ENCODE assay signal across 33 mouse cellular contexts in genomic region chr5:135302454-135302853, GRCm38 (mm10). TPM values are rescaled to one million over a fixed set of nuclear protein-coding genes. Genes with fewer than 3 reads are reported as not detected.
A peak's percentile ranks its signal among the peaks of the same experiment; 100 is the strongest.
DNase-seq lines count a peak whose midpoint lies in the region; TF ChIP-seq lines count a peak whose summit lies in the region.
"Had no signal": no experiment of that assay in that cellular context is flagged by ENCODE, and none has a peak within 500 bp of the region (broad histone marks: within the 10 kb centered on the region; RNA-seq: fewer than 3 reads in every experiment).

No protein-coding gene starts in this region.

- no peak overlapping the region for H3K27ac ChIP-seq in layer of hippocampus, adult 2 months
- H3K27ac ChIP-seq: embryonic facial prominence, embryonic 13.5 days; heart, adult 2 months; hindbrain, embryonic 15.5 days; limb, embryonic 13.5 days; neural tube, embryonic 13.5 days had no signal

- DNase-seq in embryo, embryonic 10 days (ENCODE audit: low spot score): peak; percentile 13
- no peak for DNase-seq in embryo, embryonic 9.5 days (ENCODE audit: extremely low spot score)
- DNase-seq in layer of hippocampus, adult 2 months (ENCODE audit: low spot score in 2 of 2): no peak
- DNase-seq in layer of hippocampus, adult 11-12 months (ENCODE audit: low spot score): no peak
- peak; percentile 15 for DNase-seq in retina, embryonic 14.5 days (ENCODE audit: low spot score)
- no peak for DNase-seq in retina, postnatal 1 day
- DNase-seq in cerebellum, adult 9-10 months: no peak
- DNase-seq in spleen, postnatal 4 days (ENCODE audit: low spot score in 2 of 2): no peak
- DNase-seq: adrenal gland, postnatal 25 days; cerebellum, adult 8-10 months; cerebellum, postnatal 36 days; embryo, embryonic 11 days; heart, adult 2 months; kidney, adult 9 months; kidney, postnatal 25 days; lung, postnatal 10 days; right cerebral cortex, postnatal 25 days; thymus, adult 18-20 months; thymus, postnatal 36 days had no signal

- H3K4me3 ChIP-seq in layer of hippocampus, adult 2 months: no peak overlapping the region
- H3K4me3 ChIP-seq: embryonic facial prominence, embryonic 13.5 days; forebrain, embryonic 10.5 days; heart, adult 2 months; heart, embryonic 12.5 days; hindbrain, embryonic 15.5 days; limb, embryonic 13.5 days; neural tube, embryonic 13.5 days had no signal

- TF ChIP-seq CTCF in layer of hippocampus, adult 2 months (conservative IDR thresholded peaks at IDR 0.05): peak; percentile 47

RNA-seq across cellular contexts. Expression of gene Fkbp6, which starts 47.4 kb away (rescaled TPM):
- under 1 TPM; 0.47 to 0.51 TPM for total RNA-seq in layer of hippocampus, adult 2 months (2021)
- total RNA-seq: gastrocnemius, adult 8-10 months; hematopoietic stem cell, adult 5-6 weeks; left cerebral cortex, postnatal 36 days had no signal

RNA-seq across cellular contexts. Expression of gene Trim50, which starts 50.6 kb away (rescaled TPM):
- total RNA-seq in layer of hippocampus, adult 2 months (2021): not detected
- total RNA-seq: adrenal gland, adult 18-20 months; adrenal gland, postnatal 25 days; gastrocnemius, adult 8-10 months; gastrocnemius, postnatal 4 days; hematopoietic stem cell, adult 5-6 weeks; layer of hippocampus, adult 8-10 months; layer of hippocampus, postnatal 25 days; left cerebral cortex, adult 8-10 months; left cerebral cortex, postnatal 36 days had no signal

RNA-seq across cellular contexts. Expression of gene Fzd9, which starts 51.4 kb away (rescaled TPM):
- 1 to 10 TPM; 4.5 to 5.0 TPM for total RNA-seq in layer of hippocampus, adult 2 months (2021)

Comparison
In these comparisons a context has a peak if more than half of its experiments do, and no peak if none do; other contexts are left out.
1. DNase-seq: peak in embryo, embryonic 10 days (single experiment) and retina, embryonic 14.5 days (single experiment); none in embryo, embryonic 9.5 days (single experiment), layer of hippocampus, adult 2 months (0 of 2), layer of hippocampus, adult 11-12 months (single experiment), retina, postnatal 1 day (single experiment), cerebellum, adult 9-10 months (single experiment) and spleen, postnatal 4 days (0 of 2).